Mouse (Mus musculus): ENCODE data around the gene Cc2d1b.

The Cc2d1b gene

DNA sequence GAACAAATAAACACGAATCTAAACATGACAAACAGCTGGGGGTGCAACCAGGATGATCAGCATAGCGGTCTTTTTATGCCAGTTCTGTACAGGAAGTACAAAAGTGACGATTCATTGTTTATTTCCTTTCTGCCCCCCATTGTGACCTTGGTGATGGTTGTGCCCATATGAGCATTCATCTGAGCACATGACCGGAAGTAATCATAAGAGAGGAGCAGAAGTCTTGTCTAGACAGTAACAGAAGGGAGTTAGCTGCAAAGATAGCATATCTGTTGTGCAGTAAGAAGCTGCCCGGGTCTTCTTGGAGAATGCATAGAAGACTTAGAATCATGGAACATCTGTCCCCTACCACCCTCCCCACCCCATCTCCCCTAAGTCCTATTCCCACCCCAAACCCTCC, 19.0 kb downstream of the Cc2d1b start:
- in situ Hi-C loops (cut with MboI, MseI), result no loop called here

GRCm38 (mm10) chr4:108664407-108664806, 44.7 kb downstream of the Cc2d1b start:
- in situ Hi-C loops (cut with MboI, MseI), result no loop called here

Data from T-helper 2 cell (primary cell).